Mouse (Mus musculus) olfactory bulb, adult 2 months (tissue): Measurements from ENCODE around the gene Kif1a. TPM values are rescaled to one million over a fixed set of nuclear protein-coding genes. Genes with fewer than 3 reads are reported as not detected.
"Not testable (repeated sequence)": the region's sequence is repeated elsewhere in the genome, so short reads cannot be mapped to it uniquely, and the experiment has no call there.

ENCODE experiments used
- H3K27ac ChIP-seq: fragments of 200-500 bp; 2 replicates; pipeline ENCODE4 v1.5.1; 2012; ENCODE audit warnings: low read depth, low read length; ENCODE audit not compliant: insufficient read depth
- H3K4me1 ChIP-seq: fragments of 200-500 bp; 2 replicates; pipeline ENCODE4 v1.6.1; 2012; ENCODE audit warnings: low read length; ENCODE audit not compliant: control insufficient read depth, insufficient read depth
- H3K4me3 ChIP-seq: fragments of 200-500 bp; 2 replicates; pipeline ENCODE4 v1.5.1; 2012; ENCODE audit warnings: mild to moderate bottlenecking, low read depth, low read length, moderate library complexity; ENCODE audit not compliant: insufficient read depth
- CTCF ChIP-seq: fragments of 200-500 bp; IDR thresholded peaks from 2 replicates; pipeline ENCODE4 v1.5.1; 2012; ENCODE audit warnings: low read depth, mild to moderate bottlenecking, low read length, moderate library complexity; ENCODE audit not compliant: insufficient read depth
- POLR2A ChIP-seq: fragments of 200-500 bp; IDR thresholded peaks from 2 replicates; pipeline ENCODE4 v1.6.1; 2012; ENCODE audit warnings: mild to moderate bottlenecking, low read depth, low read length, moderate library complexity; ENCODE audit not compliant: insufficient read depth
- WGBS: fragments of 180-500 bp; shearing (Covaris S2); methylation state at CpG from one replicate; pipeline ENCODE4 v1.1.7; 2018; 5-methylcytosine and 5-hydroxymethylcytosine counted together
- polyA plus RNA-seq: library from polyadenylated mRNA; stranded (reverse); fragments of >200 nt; gene quantifications from 2 replicates; pipeline ENCODE4 v1.2.4, GENCODE M21; 2012; ENCODE audit warnings: low replicate concordance; ENCODE audit not compliant: missing spikeins, insufficient read depth, insufficient read length

The Kif1a gene
- polyA plus RNA-seq, 1 experiment: 729 TPM

- Histone ChIP-seq H3K27ac (no peak overlapping the region), H3K4me1 (peaks cover 10% of the 10 kb centered on the region), H3K4me3 (no peak overlapping the region)
- WGBS: 94% methylated on average over 7 of the region's 7 CpGs
- TF ChIP-seq POLR2A (no peak), CTCF (no peak)
Measured at GRCm38 (mm10) chr1:92971879-92972795, 129.6 kb downstream of the Kif1a start.

- H3K4me3 ChIP-seq, H3K4me1 ChIP-seq, H3K27ac ChIP-seq: not testable (repeated sequence)
- WGBS: 83% methylated on average over 6 of the region's 6 CpGs
Measured at GRCm38 (mm10) chr1:92970791-92971190, 131.0 kb downstream of the Kif1a start.

Other genes with a start within 250 kb of the Kif1a start
- gene Ankmy1, start 199.0 kb downstream of the Kif1a start, polyA plus RNA-seq: not detected in 2 replicates
- gene Dusp28, start 195.0 kb downstream of the Kif1a start, polyA plus RNA-seq: not detected in 2 replicates
- not detected in 2 replicates for gene Rnpepl1, start 191.2 kb downstream of the Kif1a start, polyA plus RNA-seq
- not detected in 2 replicates for gene Capn10, start 167.6 kb downstream of the Kif1a start, polyA plus RNA-seq
- not detected in 2 replicates for gene Gpr35, start 151.1 kb downstream of the Kif1a start, polyA plus RNA-seq
- gene Aqp12, start 95.6 kb downstream of the Kif1a start, polyA plus RNA-seq: not detected in 2 replicates
- gene Agxt, start 33.3 kb upstream of the Kif1a start, polyA plus RNA-seq: not detected in 2 replicates
- not detected in 2 replicates for gene 2310007B03Rik, start 59.0 kb upstream of the Kif1a start, polyA plus RNA-seq
- not detected in 2 replicates for gene Crocc2, start 66.8 kb upstream of the Kif1a start, polyA plus RNA-seq
- not detected in 2 replicates for gene Sned1, start 133.9 kb upstream of the Kif1a start, polyA plus RNA-seq
- gene Mterf4, start 204.0 kb upstream of the Kif1a start, polyA plus RNA-seq: not detected in 2 replicates
- not detected in 2 replicates for gene Ppp1r7, start 240.9 kb upstream of the Kif1a start, polyA plus RNA-seq
- gene Pask, start 241.5 kb upstream of the Kif1a start, polyA plus RNA-seq: not detected in 2 replicates